Mouse (Mus musculus): ENCODE data around the gene Tbc1d20.

Tbc1d20 gene

GRCm38 (mm10) chr2:152293727-152294475 lies at the start of gene Tbc1d20:
Gene Tbc1d20 (plus strand): TSS chr2:152293828.
- in situ Hi-C loops (cut with MboI, MseI), result loop anchor here (5.0 kb wide), 1 partner anchor 57 kb away; no protein-coding TSS in a partner anchor

- in situ Hi-C loops (cut with MboI, MseI), result no loop called here
Measured at GRCm38 (mm10) chr2:152247213-152247612, 46.4 kb upstream of the Tbc1d20 start.

GRCm38 (mm10) chr2:152250511-152250910 lies 43.1 kb upstream of the Tbc1d20 start:
- in situ Hi-C loops (cut with MboI, MseI), result loop anchor here (25.0 kb wide), 1 partner anchor 637 kb away; no protein-coding TSS in a partner anchor

GRCm38 (mm10) chr2:152259739-152260138 lies 33.9 kb upstream of the Tbc1d20 start:
- in situ Hi-C loops (cut with MboI, MseI), result loop anchor here (25.0 kb wide), 1 partner anchor 628 kb away; no protein-coding TSS in a partner anchor

- in situ Hi-C loops (cut with MboI, MseI), result loop anchor here (25.0 kb wide), 1 partner anchor 614 kb away; no protein-coding TSS in a partner anchor
Measured at GRCm38 (mm10) chr2:152273639-152274038, 20.0 kb upstream of the Tbc1d20 start.

GRCm38 (mm10) chr2:152281407-152281806 lies 12.2 kb upstream of the Tbc1d20 start:
- in situ Hi-C loops (cut with MboI, MseI), result no loop called here

GRCm38 (mm10) chr2:152287560-152287959 lies 6.1 kb upstream of the Tbc1d20 start:
- in situ Hi-C loops (cut with MboI, MseI), result no loop called here

GRCm38 (mm10) chr2:152288046-152288445 lies 5.6 kb upstream of the Tbc1d20 start:
- in situ Hi-C loops (cut with MboI, MseI), result no loop called here

GRCm38 (mm10) chr2:152289623-152290022 lies 4.0 kb upstream of the Tbc1d20 start:
- in situ Hi-C loops (cut with MboI, MseI), result loop anchor here (5.0 kb wide), 1 partner anchor 52 kb away; no protein-coding TSS in a partner anchor

GRCm38 (mm10) chr2:152292475-152292874 lies 1.2 kb upstream of the Tbc1d20 start:
- in situ Hi-C loops (cut with MboI, MseI), result loop anchor here (5.0 kb wide), 1 partner anchor 55 kb away; no protein-coding TSS in a partner anchor

- in situ Hi-C loops (cut with MboI, MseI), result loop anchor here (5.0 kb wide), 1 partner anchor 56 kb away; no protein-coding TSS in a partner anchor
Measured at GRCm38 (mm10) chr2:152293179-152293726, 375 bp upstream of the Tbc1d20 start.

GRCm38 (mm10) chr2:152294541-152294940 lies 913 bp downstream of the Tbc1d20 start:
- in situ Hi-C loops (cut with MboI, MseI), result loop anchor here (5.0 kb wide), 1 partner anchor 57 kb away; no protein-coding TSS in a partner anchor

GRCm38 (mm10) chr2:152302862-152303261 lies 9.2 kb downstream of the Tbc1d20 start:
- in situ Hi-C loops (cut with MboI, MseI), result no loop called here

- in situ Hi-C loops (cut with MboI, MseI), result no loop called here
Measured at GRCm38 (mm10) chr2:152303781-152304180, 10.2 kb downstream of the Tbc1d20 start.

GRCm38 (mm10) chr2:152305480-152305879 lies 11.9 kb downstream of the Tbc1d20 start:
- in situ Hi-C loops (cut with MboI, MseI), result no loop called here

GRCm38 (mm10) chr2:152307186-152307585 lies 13.6 kb downstream of the Tbc1d20 start:
- in situ Hi-C loops (cut with MboI, MseI), result no loop called here

GRCm38 (mm10) chr2:152312996-152313395 lies 19.4 kb downstream of the Tbc1d20 start:
- in situ Hi-C loops (cut with MboI, MseI), result no loop called here

GRCm38 (mm10) chr2:152313926-152314325 lies 20.3 kb downstream of the Tbc1d20 start:
- in situ Hi-C loops (cut with MboI, MseI), result no loop called here

GRCm38 (mm10) chr2:152317054-152317453 lies 23.4 kb downstream of the Tbc1d20 start:
- in situ Hi-C loops (cut with MboI, MseI), result no loop called here

GRCm38 (mm10) chr2:152321558-152321957 lies 27.9 kb downstream of the Tbc1d20 start:
- in situ Hi-C loops (cut with MboI, MseI), result no loop called here

GRCm38 (mm10) chr2:152322198-152322597 lies 28.6 kb downstream of the Tbc1d20 start:
- in situ Hi-C loops (cut with MboI, MseI), result no loop called here

- in situ Hi-C loops (cut with MboI, MseI), result no loop called here
Measured at GRCm38 (mm10) chr2:152323971-152324370, 30.3 kb downstream of the Tbc1d20 start.

GRCm38 (mm10) chr2:152324842-152325241 lies 31.2 kb downstream of the Tbc1d20 start:
- in situ Hi-C loops (cut with MboI, MseI), result no loop called here

Data from T-helper 1 cell (primary cell).